Mouse (Mus musculus) small intestine, adult 2 months (tissue): ENCODE results near the gene Prkd1.

Experiments used
- CTCF ChIP-seq: fragments of 200-500 bp; IDR thresholded peaks from 2 replicates; pipeline ENCODE4 v1.5.1; 2012; ENCODE audit warnings: low read depth, mild to moderate bottlenecking, control low read depth, inconsistent platforms, low read length, moderate library complexity, mixed read lengths; ENCODE audit not compliant: insufficient replicate concordance, insufficient read length; ENCODE audit errors: extremely low read depth
- POLR2A ChIP-seq: fragments of 200-500 bp; IDR thresholded peaks from 2 replicates; pipeline ENCODE4 v1.6.1; 2012; ENCODE audit warnings: low read depth, mild to moderate bottlenecking, control low read depth, inconsistent platforms, low read length, moderate library complexity

DNA sequence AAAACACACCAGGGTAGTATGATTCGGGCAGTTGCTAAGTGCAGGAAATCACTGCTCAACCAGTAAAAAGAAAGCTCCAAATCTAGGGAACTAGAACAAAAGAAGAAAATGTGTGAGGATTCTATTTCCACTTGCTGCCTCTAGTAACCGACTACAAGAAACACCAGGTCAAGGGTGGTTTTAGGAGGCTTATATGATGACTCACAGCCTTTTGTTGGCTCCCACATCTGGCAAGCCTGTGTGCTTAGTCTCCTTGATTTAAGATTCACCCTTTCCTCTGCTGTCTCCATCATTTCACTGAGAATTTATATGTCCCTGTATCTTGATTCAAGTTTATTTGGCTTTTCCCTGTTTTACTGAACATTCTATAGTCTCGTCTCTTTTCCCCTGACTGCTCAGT, 339.6 kb downstream of the Prkd1 start:
- TF ChIP-seq POLR2A (no peak), CTCF (no peak)
